Mouse (Mus musculus) B cell, adult 67 days (primary cell): ENCODE data around the gene Hamp. TPM values are rescaled to one million over a fixed set of nuclear protein-coding genes. Genes with fewer than 3 reads are reported as not detected.

ENCODE experiments used
- total RNA-seq, 2 experiments: library from RNA; stranded (reverse); gene quantifications; 4 replicates each; pipeline ENCODE4 v1.2.4; 2023

The Hamp gene
- not detected for total RNA-seq

DNA sequence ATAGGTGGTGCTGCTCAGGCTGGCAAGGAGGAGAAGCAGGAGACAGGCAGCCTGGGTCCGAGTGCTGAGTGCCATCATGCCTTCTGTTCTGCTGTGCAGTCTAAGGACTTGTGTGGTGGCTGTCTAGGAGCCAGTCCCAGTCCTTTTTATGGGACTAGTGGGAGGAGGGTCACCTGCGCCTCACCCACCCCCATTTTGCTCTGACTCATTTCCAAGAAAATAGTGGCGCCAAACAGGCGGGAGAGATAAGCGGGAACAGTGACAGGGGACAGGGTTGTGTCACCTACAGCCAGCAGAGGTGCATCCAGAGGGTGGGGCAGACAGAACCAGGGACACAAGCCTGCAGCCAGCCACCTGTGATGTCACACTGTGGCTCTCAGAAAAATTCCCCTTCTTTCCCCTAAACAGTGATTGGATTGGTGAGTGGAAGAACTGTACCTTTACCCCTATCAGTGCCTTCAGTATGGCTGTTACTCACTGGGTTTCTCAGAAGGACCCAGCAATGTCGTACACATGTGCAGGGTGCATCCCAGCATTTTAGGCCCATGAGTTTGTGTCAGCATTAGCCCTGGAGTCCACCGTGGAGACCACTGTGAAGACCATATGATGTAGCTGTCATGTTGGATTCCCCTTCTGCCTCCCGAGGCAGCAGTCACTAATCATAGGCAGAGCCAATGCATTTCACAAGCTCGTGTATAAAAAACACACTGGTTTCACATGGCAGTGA lies at the start of gene Hamp:
Gene Hamp, minus strand, starts transcription at position 124 of the 727 bp plus-strand sequence.

GRCm38 (mm10) chr7:30973501-30974289 lies 29.9 kb upstream of the Hamp start, which contains the start of gene Fam187b:
Fam187b (plus strand) TSS chr7:30973790.

GRCm38 (mm10) chr7:30973251-30973500 lies 29.3 kb upstream of the Hamp start, which contains the start of gene Lsr:
Lsr (minus strand) TSS chr7:30973464.

DNA sequence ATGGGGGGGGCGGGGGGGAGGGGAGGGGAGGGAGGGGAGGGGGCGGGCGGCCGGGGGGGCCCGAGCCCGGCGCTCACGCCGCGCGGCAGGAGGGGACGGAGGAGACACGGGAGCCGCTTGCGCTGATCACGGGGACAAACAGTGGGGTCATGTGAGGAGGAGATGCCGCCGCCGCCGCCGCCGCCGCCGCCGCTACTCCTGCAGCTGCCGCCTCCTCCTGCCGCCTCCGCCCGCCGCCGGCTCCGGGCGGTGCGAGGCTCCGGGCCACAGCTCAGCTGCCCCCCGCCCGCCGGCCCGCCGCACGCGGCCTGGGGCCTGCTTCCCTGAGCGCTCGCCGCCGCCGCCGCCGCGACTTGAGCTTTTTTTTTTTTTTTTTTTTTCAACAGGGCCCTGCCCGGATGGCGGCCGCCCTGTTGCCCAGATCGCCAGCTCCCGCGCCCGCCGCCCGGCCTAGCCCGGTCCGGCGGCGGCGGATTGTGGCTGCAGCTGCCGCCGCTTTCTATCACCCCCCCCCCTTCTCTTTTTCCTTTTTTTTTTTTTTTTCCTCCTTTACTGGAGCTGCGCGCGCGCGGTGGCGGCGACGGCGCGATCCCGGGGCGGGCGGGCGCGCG lies 13.0 kb upstream of the Hamp start, which contains the start of gene Usf2:
Gene Usf2, minus strand, starts transcription at position 48 of the 611 bp plus-strand sequence.

GRCm38 (mm10) chr7:30924581-30924980 lies 19.3 kb downstream of the Hamp start, which contains the start of gene Hamp2:
Hamp2 (minus strand) TSS chr7:30924681.

GRCm38 (mm10) chr7:30914732-30915131 lies 29.1 kb downstream of the Hamp start, which contains the start of gene Mag:
Mag (minus strand) TSS chr7:30914873.

Other genes with a start within 250 kb of the Hamp start
- gene 2200002J24Rik, start 245.1 kb downstream of the Hamp start, total RNA-seq, result not detected
- under 1 TPM; 0.29 to 0.59 TPM for gene Atp4a, start 231.8 kb downstream of the Hamp start, total RNA-seq
- 10 to 100 TPM; 46.8 to 50.0 TPM for gene Tmem147, start 214.5 kb downstream of the Hamp start, total RNA-seq
- not detected for gene Gapdhs, start 200.4 kb downstream of the Hamp start, total RNA-seq
- gene Sbsn, start 192.6 kb downstream of the Hamp start, total RNA-seq, result 1 to 10 TPM; 3.8 to 5.0 TPM
- not detected for gene Dmkn, start 180.3 kb downstream of the Hamp start, total RNA-seq
- gene Krtdap, start 156.1 kb downstream of the Hamp start, total RNA-seq, result not detected
- 10 to 100 TPM; 15.2 to 19.0 TPM for gene Ffar2, start 120.3 kb downstream of the Hamp start, total RNA-seq
- 1 to 10 TPM; 2.2 to 3.7 TPM for gene Ffar3, start 87.9 kb downstream of the Hamp start, total RNA-seq
- gene Ffar1, start 82.5 kb downstream of the Hamp start, total RNA-seq, result 10 to 100 TPM; 34.4 to 43.8 TPM
- 1,000 to 10,000 TPM; 1,236 to 1,328 TPM for gene Cd22, start 63.7 kb downstream of the Hamp start, total RNA-seq
- gene Mag, start 29.2 kb downstream of the Hamp start, total RNA-seq, result not detected
- not detected for gene Hamp2, start 19.4 kb downstream of the Hamp start, total RNA-seq
- gene Usf2, start 12.8 kb upstream of the Hamp start, total RNA-seq, result 100 to 1,000 TPM; 145 to 165 TPM
- gene Lsr, start 29.4 kb upstream of the Hamp start, total RNA-seq, result 1 to 10 TPM; 1.1 to 1.2 TPM
- gene Fam187b, start 29.8 kb upstream of the Hamp start, total RNA-seq, result not detected
- gene Fxyd5, start 98.4 kb upstream of the Hamp start, total RNA-seq, result 100 to 1,000 TPM; 134 to 151 TPM
- gene Fxyd7, start 107.4 kb upstream of the Hamp start, total RNA-seq, result not detected
- gene Fxyd1, start 113.2 kb upstream of the Hamp start, total RNA-seq, result not detected
- not detected for gene Lgi4, start 115.3 kb upstream of the Hamp start, total RNA-seq
- not detected for gene Fxyd3, start 132.7 kb upstream of the Hamp start, total RNA-seq
- gene Hpn, start 171.3 kb upstream of the Hamp start, total RNA-seq, result not detected
- gene Scn1b, start 183.0 kb upstream of the Hamp start, total RNA-seq, result under 1 TPM; 0.35 to 0.92 TPM
- 100 to 1,000 TPM; 247 to 277 TPM for gene Gramd1a, start 211.9 kb upstream of the Hamp start, total RNA-seq